Mouse (Mus musculus) heart, embryonic 14.5 days (tissue): ENCODE data around the gene Gm28038. TPM values are rescaled to one million over a fixed set of nuclear protein-coding genes. Genes with fewer than 3 reads are reported as not detected.

Source experiments
- ATAC-seq: fragments of 200-750 bp; cut with Nextera tagmentation; 2 replicates; pipeline ENCODE4 v1.8.0; 2017; ENCODE audit warnings: low read depth, moderate TSS enrichment; ENCODE audit not compliant: insufficient number of reproducible peaks, insufficient read depth, low FRiP score
- H3K27ac ChIP-seq, 2 experiments: fragments of 200-500 bp in 1 of 2; fragments of 300-500 bp in 1 of 2; sonication (generic) in 1 of 2; replicated peaks in 1 of 2; 2 replicates each; pipeline ENCODE4 v1.5.1; 2012 to 2014; ENCODE audit warnings: low read depth in 2 of 2, low read length in 2 of 2, control low read depth in 1 of 2, mild to moderate bottlenecking in 1 of 2, mixed read lengths in 1 of 2; ENCODE audit not compliant: control insufficient read depth in 1 of 2, insufficient read depth in 1 of 2
- H3K27me3 ChIP-seq: fragments of 300-500 bp; sonication (generic); 2 replicates; pipeline ENCODE4 v1.6.1; 2014; ENCODE audit warnings: mild to moderate bottlenecking, low read length, control low read depth; ENCODE audit not compliant: control insufficient read depth, insufficient read depth
- H3K36me3 ChIP-seq: fragments of 300-500 bp; sonication (generic); 2 replicates; pipeline ENCODE4 v1.6.1; 2014; ENCODE audit warnings: mild to moderate bottlenecking, control low read depth, low read length, mixed read lengths; ENCODE audit not compliant: control insufficient read depth, insufficient read depth
- H3K4me1 ChIP-seq, 2 experiments: fragments of 200-500 bp in 1 of 2; fragments of 300-500 bp in 1 of 2; sonication (generic) in 1 of 2; 2 replicates each; pipeline ENCODE4 v1.6.1; 2012 to 2014; ENCODE audit warnings: low read length in 2 of 2, control low read depth in 1 of 2, mixed read lengths in 1 of 2; ENCODE audit not compliant: control insufficient read depth in 2 of 2, insufficient read depth in 2 of 2
- H3K4me2 ChIP-seq: fragments of 300-500 bp; sonication (generic); 2 replicates; pipeline ENCODE4 v1.6.1; 2014; ENCODE audit warnings: mild to moderate bottlenecking, low read length
- H3K4me3 ChIP-seq, 2 experiments: fragments of 200-500 bp in 1 of 2; fragments of 300-500 bp in 1 of 2; sonication (generic) in 1 of 2; 2 replicates each; pipeline ENCODE4 v1.5.1; 2012 to 2014; ENCODE audit warnings: low read length in 2 of 2, mild to moderate bottlenecking in 2 of 2, control low read depth in 1 of 2, low read depth in 1 of 2, moderate library complexity in 1 of 2; ENCODE audit not compliant: control insufficient read depth in 1 of 2, insufficient read depth in 1 of 2
- H3K9ac ChIP-seq: fragments of 300-500 bp; sonication (generic); 2 replicates; pipeline ENCODE4 v1.6.1; 2014; ENCODE audit warnings: mild to moderate bottlenecking, low read length
- H3K9me3 ChIP-seq: fragments of 300-500 bp; sonication (generic); 2 replicates; pipeline ENCODE4 v1.6.1; 2016; ENCODE audit warnings: low read length, control low read depth; ENCODE audit not compliant: control insufficient read depth
- WGBS: fragments of 180-500 bp; shearing (Covaris S2); extraction: QIAGEN DNeasy Blood & Tissue Kit; methylation state at CpG from one replicate; pipeline ENCODE4 v1.1.7; 2014; 5-methylcytosine and 5-hydroxymethylcytosine counted together
- polyA plus RNA-seq: library from polyadenylated mRNA; unstranded; fragments of >200 nt; fragmentation: Nextera tagmentation; extraction: Ambion mirVana; gene quantifications from 2 replicates; pipeline ENCODE4 v1.2.1, GENCODE M21; 2014

Gm28038 gene
- polyA plus RNA-seq, 1 experiment from 2014 or later, result not detected

DNA sequence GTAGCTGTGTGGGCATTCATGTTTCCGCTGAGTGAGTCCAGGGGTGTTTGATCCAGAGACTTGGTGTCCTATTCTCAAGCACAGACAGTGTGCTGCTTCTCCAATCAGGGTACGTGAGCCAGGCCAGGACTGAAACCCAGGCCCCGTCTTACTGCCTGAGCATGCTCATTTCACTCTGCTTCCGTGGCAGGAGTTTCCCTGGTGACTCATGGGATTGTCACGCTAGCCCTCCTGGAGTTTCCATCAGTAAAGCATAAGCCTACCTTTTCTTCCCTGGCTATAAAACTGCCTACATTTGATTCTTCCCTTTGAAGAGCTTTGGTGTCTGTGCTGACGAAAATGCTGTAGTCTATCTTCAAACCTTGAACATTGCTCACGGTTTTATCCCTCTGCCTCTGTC is 42.3 kb downstream of the Gm28038 start:
- 87% methylated on average over 7 of the region's 7 CpGs for WGBS
- Histone ChIP-seq H3K36me3 (peaks cover 95% of the 10 kb centered on the region), H3K4me2 (no peak overlapping the region)

DNA sequence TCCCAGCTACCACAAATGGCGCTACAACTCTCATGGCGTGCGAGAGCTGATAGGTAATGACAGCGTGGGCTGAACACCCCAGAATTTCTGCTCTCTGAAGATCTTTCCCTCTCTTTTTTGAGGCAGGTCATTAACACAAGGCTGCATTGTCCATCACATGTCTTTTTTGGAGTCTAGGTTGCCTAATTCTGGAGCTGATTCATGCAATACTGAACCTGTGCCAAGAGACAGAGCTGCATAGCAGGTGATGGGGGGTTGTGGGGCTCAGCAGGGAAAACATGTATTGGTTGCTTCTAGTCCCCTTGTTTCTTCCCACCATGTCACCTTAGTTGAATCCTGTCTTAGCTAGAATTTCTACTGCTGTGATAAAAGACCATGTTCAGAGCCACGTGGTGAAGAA is 44.5 kb downstream of the Gm28038 start:
- no peak overlapping the region for H3K4me3 ChIP-seq
- no peak overlapping the region for H3K27ac ChIP-seq
- no peak overlapping the region for H3K9ac ChIP-seq
- 88% methylated on average over 5 of the region's 5 CpGs for WGBS
- H3K4me2 ChIP-seq, result no peak overlapping the region
- ATAC-seq, result no peak
- H3K36me3 ChIP-seq, result peaks cover 97% of the 10 kb centered on the region
- no peaks in the 10 kb centered on the region for H3K9me3 ChIP-seq
- no peaks in the 10 kb centered on the region for H3K4me1 ChIP-seq
- no peaks in the 10 kb centered on the region for H3K27me3 ChIP-seq

More for the DNA sequence above, 42.3 kb downstream of the Gm28038 start:
- Histone ChIP-seq H3K27me3 (no peaks in the 10 kb centered on the region), H3K4me1 (no peaks in the 10 kb centered on the region), H3K27ac (no peak overlapping the region), H3K4me3 (no peak overlapping the region), H3K9me3 (no peaks in the 10 kb centered on the region), H3K9ac (no peak overlapping the region)
- no peak for ATAC-seq

GRCm38 (mm10) chr2:30327276-30327675 is 46.4 kb downstream of the Gm28038 start:
- H3K9me3 ChIP-seq, result no peaks in the 10 kb centered on the region
- no peak for ATAC-seq
- no peaks in the 10 kb centered on the region for H3K4me1 ChIP-seq
- WGBS, result 91% methylated on average over 7 of the region's 7 CpGs
- H3K27me3 ChIP-seq, result no peaks in the 10 kb centered on the region
- peaks cover 97% of the 10 kb centered on the region for H3K36me3 ChIP-seq
- H3K4me3 ChIP-seq, result no peak overlapping the region
- no peak overlapping the region for H3K27ac ChIP-seq
- H3K4me2 ChIP-seq, result no peak overlapping the region
- no peak overlapping the region for H3K9ac ChIP-seq

- 86% methylated on average over 3 of the region's 3 CpGs for WGBS
- no peaks in the 10 kb centered on the region for H3K27me3 ChIP-seq
- H3K9me3 ChIP-seq, result no peaks in the 10 kb centered on the region
- no peak overlapping the region for H3K4me2 ChIP-seq
- no peaks in the 10 kb centered on the region for H3K4me1 ChIP-seq
- H3K27ac ChIP-seq, result no peak overlapping the region
- peaks cover 97% of the 10 kb centered on the region for H3K36me3 ChIP-seq
- ATAC-seq, result no peak
- H3K9ac ChIP-seq, result no peak overlapping the region
- no peak overlapping the region for H3K4me3 ChIP-seq
Observed at GRCm38 (mm10) chr2:30328791-30329190, 47.9 kb downstream of the Gm28038 start.

DNA sequence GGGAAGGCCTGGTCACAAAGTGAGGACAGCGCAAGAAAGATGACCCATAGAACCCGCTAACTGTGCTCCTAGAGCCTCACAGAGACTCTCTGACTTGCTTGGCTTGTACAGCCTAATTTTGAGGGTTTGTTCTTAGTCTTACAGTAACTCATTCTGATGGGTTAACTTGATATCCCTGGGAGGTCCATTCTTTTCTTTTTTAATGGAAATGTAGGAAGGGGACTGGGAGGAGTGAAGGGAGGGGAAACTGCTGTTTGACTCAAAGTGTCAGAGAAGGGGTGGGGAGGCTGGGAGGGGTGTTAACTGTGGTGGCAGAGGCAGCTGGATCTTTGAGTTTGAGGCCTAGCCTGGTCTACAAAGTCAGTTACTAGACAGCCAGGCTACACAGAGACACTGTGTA is 54.5 kb downstream of the Gm28038 start:
- Histone ChIP-seq H3K27ac (no peak overlapping the region), H3K4me2 (no peak overlapping the region), H3K4me1 (no peaks in the 10 kb centered on the region; a peak in 1 of 4 replicates), H3K9ac (no peak overlapping the region), H3K4me3 (no peak overlapping the region), H3K27me3 (no peaks in the 10 kb centered on the region), H3K36me3 (peaks cover 99% of the 10 kb centered on the region), H3K9me3 (no peaks in the 10 kb centered on the region)
- no peak for ATAC-seq
- WGBS, result 96% methylated on average over 2 of the region's 2 CpGs

- Histone ChIP-seq H3K9me3 (no peaks in the 10 kb centered on the region), H3K4me2 (no peak overlapping the region), H3K27ac (no peak overlapping the region), H3K9ac (no peak overlapping the region), H3K36me3 (peaks cover 99% of the 10 kb centered on the region), H3K27me3 (no peaks in the 10 kb centered on the region), H3K4me3 (no peak overlapping the region), H3K4me1 (no peaks in the 10 kb centered on the region; a peak in 1 of 4 replicates)
- ATAC-seq, result no peak
- WGBS, result 80% methylated on average over 16 of the region's 16 CpGs
Observed at GRCm38 (mm10) chr2:30336174-30336915, 55.5 kb downstream of the Gm28038 start.

DNA sequence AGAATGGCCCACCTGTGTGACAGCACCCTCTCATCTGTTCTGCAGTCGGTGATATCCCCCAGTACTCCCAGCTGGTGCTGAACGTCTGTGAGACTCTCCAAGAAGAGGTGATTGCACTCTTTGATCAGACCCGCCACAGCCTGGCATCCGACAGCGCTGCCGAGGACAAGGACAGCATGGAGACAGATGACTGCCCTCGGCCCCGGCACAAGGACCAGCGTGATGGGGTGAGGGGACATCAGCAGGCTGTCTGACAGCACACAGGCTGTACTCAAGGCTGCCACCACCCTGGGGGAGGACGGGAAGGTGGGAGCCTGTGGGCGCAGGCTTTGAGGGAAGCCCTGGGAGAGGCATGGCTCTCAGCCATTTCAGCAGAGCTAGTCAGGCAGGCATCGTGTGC is 56.3 kb downstream of the Gm28038 start:
- H3K27me3 ChIP-seq, result no peaks in the 10 kb centered on the region
- H3K36me3 ChIP-seq, result peaks cover 99% of the 10 kb centered on the region
- H3K27ac ChIP-seq, result 0 out of 4 replicates have a peak overlapping the region, but pooled peaks of 1 of the 2 experiments have one; percentile 24
- no peak overlapping the region for H3K9ac ChIP-seq
- H3K9me3 ChIP-seq, result no peaks in the 10 kb centered on the region
- WGBS, result 45% methylated on average over 12 of the region's 12 CpGs
- no peak overlapping the region for H3K4me2 ChIP-seq
- no peaks in the 10 kb centered on the region; a peak in 1 of 4 replicates for H3K4me1 ChIP-seq
- H3K4me3 ChIP-seq, result no peak overlapping the region
- no peak for ATAC-seq

- Histone ChIP-seq H3K4me2 (no peak overlapping the region), H3K36me3 (peaks cover 99% of the 10 kb centered on the region), H3K9me3 (no peaks in the 10 kb centered on the region), H3K27me3 (no peaks in the 10 kb centered on the region), H3K9ac (no peak overlapping the region), H3K4me3 (no peak overlapping the region), H3K4me1 (peaks cover 13 to 17% of the 10 kb centered on the region in 2 experiments), H3K27ac (no peak overlapping the region)
- no peak for ATAC-seq
- 87% methylated on average over 3 of the region's 3 CpGs for WGBS
Observed at GRCm38 (mm10) chr2:30342061-30342460, 61.2 kb downstream of the Gm28038 start.
